Mouse (Mus musculus): ENCODE data around the gene Jag2.

- TF ChIP-seq CTCF (IDR thresholded peaks at IDR 0.05; ENCODE audit: extremely low read depth, insufficient read depth, insufficient read length, insufficient replicate concordance) (no peak), POLR2A (IDR thresholded peaks at IDR 0.05; ENCODE audit: low read depth, low read length) (no peak)
Measured at GRCm38 (mm10) chr12:112914527-112914926, 15.0 kb downstream of the Jag2 start.
